Mouse (Mus musculus): Measurements from ENCODE around the gene Fam20a.

DNA sequence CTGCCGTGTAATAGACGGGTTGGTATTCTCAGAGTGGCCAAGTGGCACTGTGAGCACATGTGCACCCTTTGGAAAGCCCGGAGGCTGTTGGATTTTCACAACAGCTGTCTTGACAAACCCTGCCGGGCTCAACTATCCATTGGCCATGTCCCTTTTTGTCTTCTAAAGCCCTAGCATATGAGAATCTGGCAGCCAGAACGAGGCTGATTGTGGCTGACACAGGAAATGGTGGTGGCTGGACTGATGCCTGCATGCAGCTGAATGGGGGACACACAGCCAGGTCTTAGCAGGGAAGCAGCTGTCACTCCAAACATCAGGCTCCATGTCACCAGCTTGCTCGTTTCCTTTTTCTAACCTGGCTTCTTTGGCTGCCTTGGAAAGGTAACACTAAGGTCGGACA, 73.6 kb downstream of the Fam20a start:
- TF ChIP-seq CTCF (conservative IDR thresholded peaks at IDR 0.05; ENCODE audit: low read length) (no peak), POU5F1 (IDR thresholded peaks at IDR 0.05; ENCODE audit: borderline replicate concordance, low read length) (no peak)

Data from E14TG2a.4 (cell line).